Mouse (Mus musculus) hindbrain, embryonic 12.5 days (tissue): Measurements from ENCODE around the gene Nhsl1. TPM values are rescaled to one million over a fixed set of nuclear protein-coding genes. Genes with fewer than 3 reads are reported as not detected.

Source experiments
- ATAC-seq: fragments of 200-750 bp; cut with Nextera tagmentation; 2 replicates; pipeline ENCODE4 v1.8.0; 2017; ENCODE audit warnings: moderate TSS enrichment; ENCODE audit not compliant: low FRiP score
- H3K27ac ChIP-seq: fragments of 300-500 bp; sonication (generic); 2 replicates; pipeline ENCODE4 v1.5.1; 2016; ENCODE audit warnings: mild to moderate bottlenecking
- H3K27me3 ChIP-seq: fragments of 300-500 bp; sonication (generic); 2 replicates; pipeline ENCODE4 v1.6.1; 2016; ENCODE audit warnings: mild to moderate bottlenecking
- H3K36me3 ChIP-seq: fragments of 300-500 bp; sonication (generic); 2 replicates; pipeline ENCODE4 v1.6.1; 2016; ENCODE audit warnings: mild to moderate bottlenecking
- H3K4me1 ChIP-seq: fragments of 300-500 bp; sonication (generic); 2 replicates; pipeline ENCODE4 v1.6.1; 2016
- H3K4me2 ChIP-seq: fragments of 300-500 bp; sonication (generic); replicated peaks from 2 replicates; pipeline ENCODE4 v1.6.1; 2016; ENCODE audit warnings: mild to moderate bottlenecking
- H3K4me3 ChIP-seq: fragments of 300-500 bp; sonication (generic); 2 replicates; pipeline ENCODE4 v1.5.1; 2016; ENCODE audit warnings: mild to moderate bottlenecking
- H3K9ac ChIP-seq: fragments of 300-500 bp; sonication (generic); 2 replicates; pipeline ENCODE4 v1.6.1; 2016; ENCODE audit warnings: mild to moderate bottlenecking, moderate library complexity
- H3K9me3 ChIP-seq: fragments of 300-500 bp; sonication (generic); replicated peaks from 2 replicates; pipeline ENCODE4 v1.6.1; 2016; ENCODE audit warnings: mild to moderate bottlenecking
- WGBS: fragments of 180-500 bp; shearing (Covaris S2); methylation state at CpG from one replicate; pipeline ENCODE4 v1.1.7; 2016; 5-methylcytosine and 5-hydroxymethylcytosine counted together
- polyA plus RNA-seq: library from polyadenylated mRNA; unstranded; fragments of >200 nt; fragmentation: Nextera tagmentation; extraction: Ambion mirVana; gene quantifications from 2 replicates; pipeline ENCODE4 v1.2.1, GENCODE M21; 2016

Gene Nhsl1
- polyA plus RNA-seq, 1 experiment from 2014 or later, result 21.9 TPM

DNA sequence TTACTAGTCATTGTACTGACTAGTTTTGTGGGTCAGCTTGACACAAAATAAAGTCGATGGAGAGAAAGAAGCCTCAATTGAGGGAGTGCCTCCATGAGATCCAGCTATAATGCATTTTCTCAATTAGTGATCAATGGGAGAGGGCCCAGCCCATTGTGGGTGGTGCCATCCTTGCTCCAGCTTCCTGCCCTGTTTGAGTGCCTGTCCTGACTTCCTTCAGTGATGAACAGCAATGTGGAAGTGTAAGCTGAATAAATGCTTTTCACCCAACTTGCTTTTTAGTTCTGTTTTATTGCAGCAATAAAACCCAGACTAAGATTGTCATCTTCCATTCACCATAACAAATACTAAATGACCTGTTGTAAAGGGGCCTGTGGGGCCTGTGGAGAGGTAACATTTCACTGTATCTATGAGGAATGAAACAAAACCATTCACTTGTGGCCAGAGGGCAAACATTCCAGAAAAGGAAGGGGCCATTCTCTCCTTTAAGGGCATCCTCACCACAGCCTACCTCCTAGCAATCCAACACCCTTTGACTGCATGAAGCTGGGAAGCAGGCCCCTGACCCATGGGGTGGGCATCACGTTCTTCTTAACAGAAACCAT is 189.2 kb downstream of the Nhsl1 start:
- no peaks in the 10 kb centered on the region for H3K27me3 ChIP-seq
- H3K4me3 ChIP-seq, result no peak overlapping the region
- WGBS, result 60% methylated on average over 2 of the region's 2 CpGs
- H3K9me3 ChIP-seq, result no peaks in the 10 kb centered on the region
- H3K27ac ChIP-seq, result no peak overlapping the region
- no peak overlapping the region for H3K9ac ChIP-seq
- peaks cover 24% of the 10 kb centered on the region for H3K4me1 ChIP-seq
- ATAC-seq, result no peak
- no peak overlapping the region for H3K4me2 ChIP-seq
- H3K36me3 ChIP-seq, result peaks cover 11% of the 10 kb centered on the region

DNA sequence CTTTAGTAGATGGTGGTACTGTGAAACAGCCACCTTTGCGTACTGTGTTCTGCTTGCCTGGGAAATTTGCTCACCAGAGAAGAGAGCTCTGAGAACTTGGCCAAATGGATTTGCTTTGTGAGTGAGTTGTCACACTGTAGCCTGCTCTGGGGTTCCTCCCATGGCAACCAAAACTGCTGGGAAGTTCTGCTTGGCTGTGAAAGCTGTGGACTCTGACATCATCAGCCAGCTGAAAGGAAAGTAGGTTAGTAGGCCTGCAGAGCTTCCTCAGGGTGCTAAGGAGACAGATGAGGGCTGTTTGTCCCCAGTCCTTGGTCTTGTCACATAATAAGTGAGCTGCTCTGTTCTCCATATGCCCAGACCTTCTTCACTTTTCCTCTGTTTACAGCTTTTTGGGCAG is 189.8 kb downstream of the Nhsl1 start:
- WGBS, result 74% methylated on average over 1 of the region's 1 CpGs
- Histone ChIP-seq H3K4me1 (peaks cover 24% of the 10 kb centered on the region), H3K27ac (no peak overlapping the region; the same call in 1 of the 2 replicates), H3K9me3 (no peaks in the 10 kb centered on the region), H3K27me3 (no peaks in the 10 kb centered on the region), H3K4me3 (no peak overlapping the region), H3K9ac (no peak overlapping the region), H3K4me2 (no peak overlapping the region), H3K36me3 (peaks cover 7% of the 10 kb centered on the region; the same call in 1 of the 2 replicates)
- ATAC-seq, result no peak

- H3K36me3 ChIP-seq, result peaks cover 7% of the 10 kb centered on the region; the same call in 1 of the 2 replicates
- ATAC-seq, result no peak
- no peak overlapping the region for H3K4me3 ChIP-seq
- 90% methylated on average over 3 of the region's 3 CpGs for WGBS
- H3K27me3 ChIP-seq, result no peaks in the 10 kb centered on the region
- H3K4me2 ChIP-seq, result no peak overlapping the region
- no peak overlapping the region for H3K9ac ChIP-seq
- no peak overlapping the region for H3K27ac ChIP-seq
- peaks cover 19% of the 10 kb centered on the region for H3K4me1 ChIP-seq
- no peaks in the 10 kb centered on the region for H3K9me3 ChIP-seq
Measured at GRCm38 (mm10) chr10:18510663-18511062, 191.9 kb downstream of the Nhsl1 start.

DNA sequence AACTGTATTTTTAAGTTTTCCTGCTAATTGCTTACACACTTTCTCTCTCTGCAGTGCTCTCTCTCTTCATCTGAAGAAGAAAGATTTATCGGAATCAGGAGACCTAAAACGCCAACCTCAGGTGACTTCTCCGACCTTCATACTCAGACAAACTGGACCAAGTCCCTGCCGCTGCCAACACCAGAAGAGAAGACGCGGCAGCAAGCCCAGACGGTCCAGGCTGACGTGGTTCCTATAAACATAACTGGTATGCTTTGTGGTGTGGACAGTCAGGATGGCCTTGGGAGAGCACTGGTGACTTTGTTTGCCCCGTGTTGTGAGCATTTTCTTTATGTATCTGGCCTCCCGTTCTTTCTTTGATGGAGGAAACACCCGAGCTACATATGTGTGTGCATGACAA is 192.7 kb downstream of the Nhsl1 start:
- no peak overlapping the region for H3K9ac ChIP-seq
- no peak overlapping the region for H3K4me2 ChIP-seq
- ATAC-seq, result no peak
- H3K27me3 ChIP-seq, result no peaks in the 10 kb centered on the region
- H3K9me3 ChIP-seq, result no peaks in the 10 kb centered on the region
- peaks cover 7% of the 10 kb centered on the region; the same call in 1 of the 2 replicates for H3K36me3 ChIP-seq
- no peak overlapping the region for H3K4me3 ChIP-seq
- 95% methylated on average over 11 of the region's 11 CpGs for WGBS
- peaks cover 13% of the 10 kb centered on the region for H3K4me1 ChIP-seq
- H3K27ac ChIP-seq, result no peak overlapping the region

GRCm38 (mm10) chr10:18522556-18522955 is 203.8 kb downstream of the Nhsl1 start:
- Histone ChIP-seq H3K9ac (no peak overlapping the region), H3K27ac (no peak overlapping the region), H3K27me3 (no peaks in the 10 kb centered on the region), H3K4me1 (peaks cover 26% of the 10 kb centered on the region), H3K36me3 (peaks cover 31% of the 10 kb centered on the region), H3K4me3 (no peak overlapping the region), H3K4me2 (no peak overlapping the region), H3K9me3 (no peaks in the 10 kb centered on the region)
- 56% methylated on average over 2 of the region's 2 CpGs for WGBS
- no peak for ATAC-seq

GRCm38 (mm10) chr10:18525311-18525710 is 206.5 kb downstream of the Nhsl1 start:
- Histone ChIP-seq H3K9ac (no peak overlapping the region), H3K4me3 (no peak overlapping the region), H3K36me3 (peaks cover 29% of the 10 kb centered on the region), H3K27ac (no peak overlapping the region), H3K4me2 (no peak overlapping the region), H3K27me3 (no peaks in the 10 kb centered on the region), H3K9me3 (no peaks in the 10 kb centered on the region), H3K4me1 (peaks cover 22% of the 10 kb centered on the region)
- ATAC-seq, result 0 out of 2 replicates have a peak, but pooled peaks have one; percentile 15
- 72% methylated on average over 15 of the region's 15 CpGs for WGBS

DNA sequence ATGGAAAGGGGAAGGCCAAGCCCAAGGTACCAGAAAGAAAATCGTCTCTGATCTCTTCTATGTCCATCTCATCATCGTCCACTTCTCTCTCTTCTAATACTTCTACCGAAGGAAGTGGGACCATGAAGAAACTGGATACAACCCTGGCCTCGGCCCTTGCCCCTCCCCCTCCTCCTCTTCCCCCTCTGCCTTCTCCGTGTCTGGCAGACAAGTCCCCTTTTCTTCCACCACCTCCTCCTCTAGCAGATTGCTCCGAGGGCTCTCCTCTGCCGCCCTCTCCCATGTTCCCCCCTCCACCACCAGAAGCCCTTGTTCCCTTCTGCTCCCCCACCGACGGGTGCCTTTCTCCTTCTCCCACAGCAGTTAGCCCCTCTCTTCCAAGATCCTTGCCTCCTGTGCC is 206.9 kb downstream of the Nhsl1 start:
- Histone ChIP-seq H3K27ac (peak overlapping the region; percentile 6; the same call in 1 of the 2 replicates), H3K36me3 (peaks cover 29% of the 10 kb centered on the region), H3K9me3 (no peaks in the 10 kb centered on the region), H3K4me1 (peaks cover 22% of the 10 kb centered on the region), H3K4me2 (no peak overlapping the region), H3K27me3 (no peaks in the 10 kb centered on the region), H3K9ac (no peak overlapping the region), H3K4me3 (no peak overlapping the region)
- WGBS, result 48% methylated on average over 9 of the region's 9 CpGs
- peak; percentile 17; the same call in 1 of the 2 replicates for ATAC-seq

GRCm38 (mm10) chr10:18526184-18526850 is 207.5 kb downstream of the Nhsl1 start:
- Histone ChIP-seq H3K27ac (peak overlapping the region; percentile 52; the same call in 1 of the 2 replicates), H3K27me3 (no peaks in the 10 kb centered on the region), H3K36me3 (peaks cover 31% of the 10 kb centered on the region), H3K4me3 (no peak overlapping the region), H3K9me3 (no peaks in the 10 kb centered on the region), H3K4me1 (peaks cover 22% of the 10 kb centered on the region), H3K9ac (no peak overlapping the region), H3K4me2 (no peak overlapping the region)
- ATAC-seq, result peak; percentile 36; the same call in 1 of the 2 replicates
- 70% methylated on average over 22 of the region's 22 CpGs for WGBS

GRCm38 (mm10) chr10:18526851-18527675 is 208.3 kb downstream of the Nhsl1 start:
- H3K4me2 ChIP-seq, result no peak overlapping the region
- no peak overlapping the region for H3K4me3 ChIP-seq
- peaks cover 38% of the 10 kb centered on the region for H3K36me3 ChIP-seq
- peaks cover 22% of the 10 kb centered on the region for H3K4me1 ChIP-seq
- no peaks in the 10 kb centered on the region for H3K9me3 ChIP-seq
- ATAC-seq, result no peak
- H3K27ac ChIP-seq, result peak overlapping the region; percentile 52
- H3K9ac ChIP-seq, result no peak overlapping the region
- H3K27me3 ChIP-seq, result no peaks in the 10 kb centered on the region
- 74% methylated on average over 20 of the region's 20 CpGs for WGBS

DNA sequence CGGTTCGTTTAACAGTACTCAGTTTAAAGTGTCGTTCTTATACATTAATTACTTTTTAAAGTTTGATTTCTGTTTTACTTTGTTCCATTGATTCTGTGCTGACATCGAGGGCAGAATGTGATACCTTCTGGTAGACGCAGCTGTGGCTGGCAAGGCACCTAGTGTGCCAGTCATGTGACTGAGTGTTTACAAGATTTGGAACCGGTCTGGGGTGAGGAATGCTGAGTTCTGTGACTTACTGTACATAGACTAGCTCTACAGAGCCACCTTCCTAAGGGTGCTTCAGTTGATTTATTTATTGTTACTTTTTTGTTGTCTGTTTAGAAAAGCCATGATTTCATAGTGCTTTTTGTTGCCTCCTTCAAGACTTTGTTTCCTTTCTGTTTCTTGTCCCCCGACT is 209.0 kb downstream of the Nhsl1 start:
- no peak overlapping the region for H3K9ac ChIP-seq
- peaks cover 38% of the 10 kb centered on the region for H3K36me3 ChIP-seq
- ATAC-seq, result no peak

GRCm38 (mm10) chr10:18528475-18528874 is 209.7 kb downstream of the Nhsl1 start:
- 56% methylated on average over 5 of the region's 5 CpGs for WGBS
- Histone ChIP-seq H3K9me3 (no peaks in the 10 kb centered on the region), H3K36me3 (peaks cover 38% of the 10 kb centered on the region)

More for the DNA sequence above, 209.0 kb downstream of the Nhsl1 start:
- H3K9me3 ChIP-seq, result no peaks in the 10 kb centered on the region
- H3K4me2 ChIP-seq, result no peak overlapping the region
- no peak overlapping the region for H3K27ac ChIP-seq
- H3K4me3 ChIP-seq, result no peak overlapping the region
- peaks cover 22% of the 10 kb centered on the region for H3K4me1 ChIP-seq
- WGBS, result 76% methylated on average over 7 of the region's 7 CpGs
- no peaks in the 10 kb centered on the region for H3K27me3 ChIP-seq

DNA sequence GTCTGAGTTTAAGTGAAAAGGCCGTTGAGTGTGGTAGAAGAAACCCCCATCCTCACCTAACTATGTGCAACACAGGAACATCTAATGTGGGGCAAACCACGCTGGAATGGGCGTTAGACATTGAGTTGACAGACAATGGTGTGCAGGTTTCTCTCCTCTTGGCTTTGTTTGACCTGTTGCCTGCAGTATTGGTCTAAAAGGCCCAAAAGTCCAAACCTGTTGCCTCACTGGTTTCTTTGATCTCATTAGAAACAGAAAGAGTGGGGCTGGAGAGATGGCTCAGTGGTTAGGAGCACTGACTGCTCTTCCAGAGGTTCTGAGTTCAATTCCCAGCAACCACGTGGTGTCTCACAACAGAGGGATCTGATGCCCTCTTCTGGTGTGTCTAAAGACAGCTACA is 210.4 kb downstream of the Nhsl1 start:
- Histone ChIP-seq H3K4me1 (peaks cover 22% of the 10 kb centered on the region), H3K4me2 (no peak overlapping the region), H3K27ac (no peak overlapping the region), H3K4me3 (no peak overlapping the region), H3K9ac (no peak overlapping the region), H3K36me3 (peaks cover 32% of the 10 kb centered on the region), H3K9me3 (no peaks in the 10 kb centered on the region), H3K27me3 (no peaks in the 10 kb centered on the region)
- ATAC-seq, result no peak
- WGBS, result 86% methylated on average over 4 of the region's 4 CpGs

More at GRCm38 (mm10) chr10:18528475-18528874, 209.7 kb downstream of the Nhsl1 start:
- H3K4me1 ChIP-seq, result peaks cover 22% of the 10 kb centered on the region
- H3K4me2 ChIP-seq, result no peak overlapping the region
- ATAC-seq, result no peak
- no peak overlapping the region for H3K4me3 ChIP-seq
- no peak overlapping the region for H3K9ac ChIP-seq
- H3K27me3 ChIP-seq, result no peaks in the 10 kb centered on the region
- no peak overlapping the region for H3K27ac ChIP-seq
